Mouse (Mus musculus) midbrain, embryonic 13.5 days (tissue): ENCODE measurements around the gene Pak2. TPM values are rescaled to one million over a fixed set of nuclear protein-coding genes. Genes with fewer than 3 reads are reported as not detected.
"Not testable (repeated sequence)": the region's sequence is repeated elsewhere in the genome, so short reads cannot be mapped to it uniquely, and the experiment has no call there.

Source experiments
- ATAC-seq: fragments of 200-750 bp; cut with Nextera tagmentation; 2 replicates; pipeline ENCODE4 v1.8.0; 2017; ENCODE audit warnings: mild to moderate bottlenecking, moderate TSS enrichment, moderate library complexity
- H3K27ac ChIP-seq: fragments of 300-500 bp; sonication (generic); 2 replicates; pipeline ENCODE4 v1.5.1; 2015; ENCODE audit warnings: inconsistent platforms, mild to moderate bottlenecking, moderate library complexity
- H3K27me3 ChIP-seq: fragments of 300-500 bp; sonication (generic); 2 replicates; pipeline ENCODE4 v1.6.1; 2015; ENCODE audit warnings: mild to moderate bottlenecking, inconsistent platforms
- H3K36me3 ChIP-seq: fragments of 300-500 bp; sonication (generic); 2 replicates; pipeline ENCODE4 v1.6.1; 2015; ENCODE audit warnings: mild to moderate bottlenecking, inconsistent platforms
- H3K4me1 ChIP-seq: fragments of 300-500 bp; sonication (generic); replicated peaks from 2 replicates; pipeline ENCODE4 v1.6.1; 2015; ENCODE audit warnings: inconsistent platforms
- H3K4me2 ChIP-seq: fragments of 300-500 bp; sonication (generic); replicated peaks from 2 replicates; pipeline ENCODE4 v1.6.1; 2015; ENCODE audit warnings: moderate library complexity, mild to moderate bottlenecking, inconsistent platforms
- H3K4me3 ChIP-seq: fragments of 300-500 bp; sonication (generic); replicated peaks from 2 replicates; pipeline ENCODE4 v1.5.1; 2015; ENCODE audit warnings: mild to moderate bottlenecking, inconsistent platforms
- H3K9ac ChIP-seq: fragments of 300-500 bp; sonication (generic); replicated peaks from 2 replicates; pipeline ENCODE4 v1.6.1; 2015; ENCODE audit warnings: mild to moderate bottlenecking, inconsistent platforms
- H3K9me3 ChIP-seq: fragments of 300-500 bp; sonication (generic); 2 replicates; pipeline ENCODE4 v1.6.1; 2016; ENCODE audit warnings: mild to moderate bottlenecking, inconsistent platforms
- WGBS: fragments of 180-500 bp; shearing (Covaris S2); methylation state at CpG from one replicate; pipeline ENCODE4 v1.1.7; 2015; 5-methylcytosine and 5-hydroxymethylcytosine counted together
- polyA plus RNA-seq: library from polyadenylated mRNA; unstranded; fragments of >200 nt; fragmentation: Nextera tagmentation; extraction: Ambion mirVana; gene quantifications from 2 replicates; pipeline ENCODE4 v1.2.1, GENCODE M21; 2015

Gene Pak2
- polyA plus RNA-seq, 1 experiment from 2014 or later: 43.6 TPM

DNA sequence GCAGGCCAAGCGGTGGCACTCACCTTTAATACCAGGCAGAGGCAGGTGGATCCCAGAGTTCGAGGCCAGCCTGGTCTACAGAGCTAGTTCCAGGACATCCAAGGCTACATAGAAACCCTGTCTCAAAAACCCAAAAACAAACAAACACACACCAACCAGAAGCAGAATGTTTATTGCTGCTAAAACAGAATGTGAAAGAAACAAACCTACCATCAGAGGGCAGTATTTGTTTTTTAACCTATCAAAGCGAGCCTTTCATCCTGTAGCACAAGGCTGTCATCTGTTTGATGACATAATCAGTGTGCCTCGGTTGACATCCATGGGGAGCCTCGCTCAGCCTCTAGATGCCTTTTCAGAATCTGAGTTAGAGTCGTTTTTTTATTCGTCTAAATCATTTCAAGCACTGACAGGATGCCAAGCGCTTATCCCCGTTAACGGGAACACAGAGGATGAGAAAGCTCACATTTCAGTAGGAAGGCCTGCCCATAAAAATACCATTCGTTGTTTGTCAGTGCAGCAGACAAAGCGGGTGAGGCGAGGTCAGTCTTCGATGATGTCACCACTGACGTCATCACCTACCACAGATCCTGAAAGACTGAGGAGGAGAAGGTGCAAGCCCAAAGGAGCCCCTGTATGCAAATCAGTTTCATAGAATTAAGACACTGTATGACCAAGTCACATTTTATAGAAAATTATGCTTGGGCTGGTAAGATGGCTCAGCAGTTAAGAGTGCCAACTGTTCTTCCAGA lies 32.0 kb upstream of the Pak2 start:
- Histone ChIP-seq H3K9me3 (no peaks in the 10 kb centered on the region), H3K27ac (no peak overlapping the region), H3K27me3 (no peaks in the 10 kb centered on the region; the same call in 1 of the 2 replicates), H3K36me3 (peaks cover 41% of the 10 kb centered on the region), H3K4me3 (no peak overlapping the region), H3K9ac (no peak overlapping the region), H3K4me2 (no peak overlapping the region), H3K4me1 (no peaks in the 10 kb centered on the region)
- WGBS: 78% methylated on average over 15 of the region's 15 CpGs
- no peak for ATAC-seq

DNA sequence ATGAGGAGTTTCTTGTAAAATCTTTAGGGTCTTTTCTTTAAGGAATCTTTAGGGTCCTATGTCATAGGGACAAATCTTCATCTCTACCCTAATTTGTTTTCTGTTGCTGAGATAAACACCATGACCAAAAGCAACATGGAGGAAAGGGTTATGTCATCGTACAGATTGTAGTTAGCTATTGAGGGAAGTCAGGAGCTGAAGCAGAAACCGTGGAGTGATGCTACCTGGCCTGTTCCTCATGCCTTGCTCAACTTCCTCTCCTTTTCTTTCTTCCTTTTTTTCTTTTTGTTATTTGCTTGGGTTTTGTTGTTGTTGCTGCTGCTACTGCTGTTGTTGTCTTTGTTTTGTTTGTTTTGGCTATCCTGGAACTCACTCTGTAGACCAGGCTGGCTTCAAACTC lies 29.4 kb upstream of the Pak2 start:
- 92% methylated on average over 2 of the region's 2 CpGs for whole genome bisulfite sequencing
- no peak overlapping the region for H3K27ac ChIP-seq
- no peak overlapping the region for H3K4me3 ChIP-seq
- H3K27me3 ChIP-seq: no peaks in the 10 kb centered on the region
- H3K4me1 ChIP-seq: no peaks in the 10 kb centered on the region
- ATAC-seq: no peak
- H3K9me3 ChIP-seq: no peaks in the 10 kb centered on the region
- no peak overlapping the region for H3K9ac ChIP-seq
- no peak overlapping the region for H3K4me2 ChIP-seq
- H3K36me3 ChIP-seq: peaks cover 60% of the 10 kb centered on the region

DNA sequence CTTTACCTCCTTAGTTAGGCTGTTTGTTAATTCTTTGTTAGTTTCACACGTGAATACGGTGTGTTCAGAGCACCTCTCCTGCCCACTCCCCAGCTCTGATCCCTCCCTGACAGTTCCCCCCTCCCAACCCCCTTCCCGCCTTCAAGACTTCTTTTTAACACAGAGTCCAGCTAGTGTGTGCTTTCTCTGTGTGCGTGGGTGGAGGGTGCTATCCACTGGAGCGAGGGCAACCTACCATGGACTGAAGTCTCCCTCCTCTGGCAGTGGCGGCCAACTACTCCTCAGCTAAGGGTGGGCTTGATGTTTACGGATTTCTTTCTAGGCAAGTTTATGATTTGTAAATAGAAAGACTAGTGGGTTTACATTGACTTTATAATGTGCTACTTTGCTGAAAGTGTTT lies 29.0 kb upstream of the Pak2 start:
- no peak for ATAC-seq
- H3K9ac ChIP-seq: no peak overlapping the region
- no peak overlapping the region for H3K27ac ChIP-seq
- H3K27me3 ChIP-seq: no peaks in the 10 kb centered on the region
- WGBS: 91% methylated on average over 7 of the region's 7 CpGs
- H3K4me1 ChIP-seq: no peaks in the 10 kb centered on the region
- H3K9me3 ChIP-seq: no peaks in the 10 kb centered on the region
- H3K4me3 ChIP-seq: no peak overlapping the region
- H3K36me3 ChIP-seq: peaks cover 64% of the 10 kb centered on the region
- no peak overlapping the region for H3K4me2 ChIP-seq

DNA sequence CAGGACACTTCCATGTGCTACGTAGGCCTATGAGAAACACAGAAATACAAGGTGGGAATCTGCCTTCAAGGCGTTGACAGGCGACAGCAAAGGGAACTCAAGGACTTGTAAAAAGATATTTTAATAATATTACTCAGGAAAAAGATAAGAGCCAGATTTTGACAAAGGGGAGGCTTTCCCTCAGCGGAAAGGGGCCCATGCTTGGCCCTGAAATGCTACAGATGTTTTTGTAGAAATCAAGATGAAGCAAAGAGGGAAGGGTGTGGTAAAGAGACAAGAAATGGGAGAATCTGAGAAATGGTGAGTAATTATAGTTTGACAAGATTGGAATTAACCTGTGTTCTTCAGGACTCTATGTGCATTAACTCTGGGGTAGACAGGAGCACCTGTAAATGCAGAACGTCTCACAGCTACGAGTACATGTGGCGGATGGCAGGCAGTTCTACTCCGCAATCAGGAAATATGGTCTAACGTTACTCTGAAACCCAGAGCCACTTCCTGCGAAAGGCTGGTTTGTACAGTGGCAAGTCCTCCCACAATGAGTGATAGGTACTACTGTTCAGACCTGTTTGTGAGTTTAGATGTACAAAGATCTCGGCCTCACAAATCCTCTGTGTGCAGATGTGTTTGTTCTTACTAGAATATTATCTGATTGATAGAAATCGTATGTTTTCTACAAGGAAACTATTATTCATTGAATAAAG lies 28.4 kb upstream of the Pak2 start:
- ATAC-seq: no peak
- H3K4me3 ChIP-seq: no peak overlapping the region
- WGBS: 92% methylated on average over 12 of the region's 12 CpGs

DNA sequence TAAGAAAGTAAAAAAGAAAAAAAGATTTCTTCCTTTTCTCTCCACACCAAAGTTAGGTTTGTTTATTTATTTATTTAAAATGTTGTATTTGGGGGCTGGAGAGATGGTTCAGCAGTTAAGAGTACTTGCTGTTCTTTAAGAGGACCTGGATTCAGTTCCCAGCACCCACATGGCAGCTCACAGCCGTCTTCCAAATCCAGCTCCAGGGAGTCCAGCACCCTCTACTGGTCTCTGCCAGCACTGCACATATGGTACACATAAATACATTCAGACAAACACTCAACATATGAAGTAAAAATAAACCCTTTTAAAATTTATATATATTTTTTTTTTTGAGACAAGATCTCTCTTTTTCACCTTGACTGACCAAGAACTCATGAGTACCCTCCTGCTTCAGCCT lies 26.6 kb upstream of the Pak2 start:
- no peak overlapping the region for H3K9ac ChIP-seq
- H3K4me2 ChIP-seq: no peak overlapping the region
- no peaks in the 10 kb centered on the region for H3K9me3 ChIP-seq
- H3K27me3 ChIP-seq: no peaks in the 10 kb centered on the region
- H3K36me3 ChIP-seq: peaks cover 75% of the 10 kb centered on the region
- no peak overlapping the region for H3K27ac ChIP-seq
- H3K4me1 ChIP-seq: no peaks in the 10 kb centered on the region
- no peak for ATAC-seq
- 92% methylated on average over 1 of the region's 1 CpGs for whole genome bisulfite sequencing
- no peak overlapping the region for H3K4me3 ChIP-seq

More for the DNA sequence above, 28.4 kb upstream of the Pak2 start:
- Histone ChIP-seq H3K9me3 (no peaks in the 10 kb centered on the region), H3K36me3 (peaks cover 71% of the 10 kb centered on the region), H3K27ac (no peak overlapping the region), H3K27me3 (no peaks in the 10 kb centered on the region), H3K9ac (no peak overlapping the region), H3K4me2 (no peak overlapping the region), H3K4me1 (no peaks in the 10 kb centered on the region)

DNA sequence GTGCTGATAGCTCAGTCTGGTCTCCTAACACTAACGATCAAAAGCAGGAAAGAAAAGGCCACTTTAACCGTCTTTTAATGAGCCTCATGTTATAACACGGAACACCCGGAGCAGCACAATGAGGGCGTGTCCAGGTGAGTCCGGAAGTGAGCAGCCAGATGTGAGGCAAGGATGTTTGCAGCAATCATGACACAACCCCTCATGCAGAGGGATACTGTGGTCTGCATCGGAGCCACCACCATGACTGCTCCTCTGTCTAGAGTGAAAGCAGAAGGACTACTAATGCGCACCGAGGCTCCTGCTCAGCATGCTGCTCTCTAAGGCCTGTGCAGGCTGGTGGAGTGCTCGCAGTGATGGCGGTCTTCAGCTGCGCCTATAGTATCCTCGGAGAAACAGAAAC lies 23.2 kb upstream of the Pak2 start:
- Histone ChIP-seq H3K4me1 (peaks cover 20% of the 10 kb centered on the region), H3K9me3 (no peaks in the 10 kb centered on the region), H3K27me3 (no peaks in the 10 kb centered on the region), H3K4me3 (no peak overlapping the region), H3K9ac (no peak overlapping the region), H3K4me2 (no peak overlapping the region), H3K36me3 (peaks cover 46% of the 10 kb centered on the region), H3K27ac (no peak overlapping the region)
- no peak for ATAC-seq
- WGBS: 95% methylated on average over 13 of the region's 13 CpGs

- peak within 1 kb of the TSS; percentile 90 for H3K9ac ChIP-seq
- no peaks in the 10 kb centered on the region for H3K27me3 ChIP-seq
- no peaks in the 10 kb centered on the region for H3K9me3 ChIP-seq
- peaks cover 20% of the 10 kb centered on the region for H3K4me1 ChIP-seq
- peak within 1 kb of the TSS; percentile 71 for H3K4me2 ChIP-seq
- WGBS: under 1% methylated on average over 34 of the region's 34 CpGs
- peaks cover 33% of the 10 kb centered on the region for H3K36me3 ChIP-seq
- peak within 1 kb of the TSS; percentile 81 for H3K4me3 ChIP-seq
- H3K27ac ChIP-seq: peak within 1 kb of the TSS; percentile 85
- peak; percentile 98 for ATAC-seq
These were observed 20.6 kb upstream of the Pak2 start, which contains the start of the genes Pigx and Cep19 for GRCm38 (mm10) chr16:32099638-32100150. Gene Pigx, minus strand, starts transcription at chr16:32099740. Gene Cep19, plus strand, starts transcription at chr16:32099800.

- peak; percentile 88 for ATAC-seq
- peak overlapping the region; percentile 85 for H3K27ac ChIP-seq
- peaks cover 34% of the 10 kb centered on the region for H3K36me3 ChIP-seq
These were observed 19.9 kb upstream of the Pak2 start for GRCm38 (mm10) chr16:32098897-32099637.

GRCm38 (mm10) chr16:32097757-32098156 lies 18.6 kb upstream of the Pak2 start:
- not testable (repeated sequence) for H3K9ac ChIP-seq, H3K27me3 ChIP-seq, ATAC-seq, H3K9me3 ChIP-seq, H3K27ac ChIP-seq
- Histone ChIP-seq H3K36me3 (peaks cover 21% of the 10 kb centered on the region), H3K4me1 (peaks cover 20% of the 10 kb centered on the region), H3K4me2 (peak overlapping the region; percentile 71), H3K4me3 (0 out of 2 replicates have a peak overlapping the region, but pooled peaks have one; percentile 81)
- 90% methylated on average over 2 of the region's 2 CpGs for WGBS

More at GRCm38 (mm10) chr16:32098897-32099637, 19.9 kb upstream of the Pak2 start:
- peak overlapping the region; percentile 81 for H3K4me3 ChIP-seq
- no peaks in the 10 kb centered on the region for H3K9me3 ChIP-seq
- H3K4me2 ChIP-seq: peak overlapping the region; percentile 71
- H3K4me1 ChIP-seq: peaks cover 20% of the 10 kb centered on the region
- H3K27me3 ChIP-seq: no peaks in the 10 kb centered on the region
- under 1% methylated on average over 39 of the region's 39 CpGs for WGBS
- H3K9ac ChIP-seq: peak overlapping the region; percentile 90

DNA sequence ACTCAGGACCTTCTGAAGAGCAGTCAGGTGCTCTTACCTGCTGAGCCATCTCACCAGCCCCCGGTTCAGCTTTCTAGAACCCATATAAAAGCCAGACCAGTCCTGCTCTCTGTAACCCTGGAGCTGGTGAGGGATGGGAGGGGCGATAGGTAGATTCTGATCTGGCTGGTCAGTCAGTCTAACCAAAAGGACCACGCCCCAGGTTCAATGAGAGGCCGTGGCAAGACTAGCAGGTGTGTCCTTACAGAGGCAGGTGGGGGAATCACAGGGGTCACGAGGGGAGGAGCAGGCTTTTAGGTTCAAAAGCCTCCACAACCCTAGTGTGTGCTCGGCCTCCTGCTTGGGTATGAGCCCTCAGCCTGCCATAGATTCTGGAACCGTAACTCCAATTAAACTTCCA lies 12.3 kb upstream of the Pak2 start:
- Histone ChIP-seq H3K9me3 (no peaks in the 10 kb centered on the region), H3K9ac (no peak overlapping the region), H3K27ac (no peak overlapping the region), H3K4me2 (no peak overlapping the region), H3K36me3 (peaks cover 69% of the 10 kb centered on the region), H3K4me3 (no peak overlapping the region), H3K27me3 (no peaks in the 10 kb centered on the region), H3K4me1 (no peaks in the 10 kb centered on the region)
- WGBS: 98% methylated on average over 7 of the region's 7 CpGs
- ATAC-seq: no peak

DNA sequence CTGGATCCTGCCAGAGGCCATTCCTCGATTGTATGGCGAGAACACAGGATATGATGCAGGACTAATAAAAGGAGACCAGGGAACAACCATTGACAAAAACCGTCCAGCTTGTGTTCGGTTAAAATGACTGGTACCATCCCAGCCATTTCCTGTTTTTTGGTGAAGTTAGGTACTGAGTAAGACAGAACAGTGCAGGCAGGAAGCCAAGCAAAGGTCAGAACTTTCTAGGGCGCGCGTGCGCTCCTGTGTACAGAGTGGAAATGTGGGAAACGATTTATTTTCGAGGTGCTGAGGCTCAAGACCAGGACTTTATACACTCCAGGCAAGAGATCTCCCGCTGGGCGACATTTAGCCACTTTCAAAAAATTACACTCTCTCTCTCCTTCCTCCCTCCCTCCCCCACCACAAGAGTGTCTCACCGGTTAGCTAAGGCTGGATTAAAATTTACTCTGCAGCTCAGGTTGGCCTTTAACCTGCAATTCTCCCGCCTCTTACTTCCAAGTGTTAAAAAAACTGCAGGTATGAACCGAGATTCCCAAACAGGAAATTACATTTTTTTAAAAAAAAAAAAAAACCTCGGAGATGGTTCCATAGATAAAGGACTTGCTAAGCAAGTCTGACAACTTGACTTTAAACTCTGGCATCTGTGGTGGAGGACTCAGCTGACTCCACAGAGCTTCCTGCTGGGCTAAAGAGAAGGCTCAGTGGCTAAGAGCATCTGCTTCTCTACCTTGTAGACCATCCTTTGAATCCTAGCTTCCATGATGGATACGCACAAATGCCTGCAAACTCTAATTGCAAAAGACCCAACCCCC lies 8.7 kb upstream of the Pak2 start:
- H3K4me3 ChIP-seq: no peak overlapping the region
- H3K27ac ChIP-seq: no peak overlapping the region
- H3K9me3 ChIP-seq: no peaks in the 10 kb centered on the region
- WGBS: 89% methylated on average over 17 of the region's 17 CpGs
- no peaks in the 10 kb centered on the region for H3K27me3 ChIP-seq
- no peaks in the 10 kb centered on the region for H3K4me1 ChIP-seq
- H3K9ac ChIP-seq: no peak overlapping the region
- no peak overlapping the region for H3K4me2 ChIP-seq
- peaks cover 85% of the 10 kb centered on the region for H3K36me3 ChIP-seq
- no peak for ATAC-seq
